Mouse (Mus musculus): ENCODE measurements around the gene Nfib.

DNA sequence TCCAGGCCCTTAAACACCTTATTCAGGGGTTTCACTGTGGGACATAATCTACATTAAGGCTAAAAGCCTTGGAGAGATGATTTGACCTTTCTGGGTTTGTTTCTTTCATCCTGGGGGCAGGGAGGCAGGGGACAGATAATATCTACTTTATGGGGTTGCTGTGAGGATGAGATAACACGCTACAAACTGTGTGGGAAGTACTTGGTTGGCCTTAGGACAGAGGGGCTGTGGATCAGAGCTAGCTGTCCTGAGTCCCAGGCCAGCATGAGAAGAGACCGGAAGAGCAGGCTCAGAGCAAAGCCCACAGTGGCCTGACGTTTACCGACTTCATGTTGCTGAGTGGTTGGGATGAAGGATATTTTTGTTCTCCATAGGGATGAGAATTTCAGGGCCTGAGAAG, 81.7 kb downstream of the Nfib start:
- no peak for TF ChIP-seq CTCF (IDR thresholded peaks at IDR 0.05; ENCODE audit: control insufficient read depth, insufficient read depth, low read length)
- TF ChIP-seq POLR2A (IDR thresholded peaks at IDR 0.05; ENCODE audit: borderline replicate concordance, control insufficient read depth, low read depth, low read length) = no peak

All from bone marrow, adult 2 months (tissue).